Mouse (Mus musculus) myocyte (in vitro differentiated cells): Measurements from ENCODE around the gene Tcf12. TPM values are rescaled to one million over a fixed set of nuclear protein-coding genes. Genes with fewer than 3 reads are reported as not detected.

Experiments
- H3K27me3 ChIP-seq: one replicate; pipeline ENCODE4 v1.6.1; 2011; ENCODE audit not compliant: control insufficient read depth, insufficient read depth, insufficient read length
- H3K36me3 ChIP-seq: one replicate; pipeline ENCODE4 v1.6.1; 2011; ENCODE audit not compliant: control insufficient read depth, insufficient read depth
- H3K4me2 ChIP-seq: one replicate; pipeline ENCODE4 v1.6.1; 2011; ENCODE audit warnings: low read depth, control low read depth
- H3K4me3 ChIP-seq: one replicate; pipeline ENCODE4 v1.5.1; 2011; ENCODE audit warnings: mild to moderate bottlenecking, control low read depth, moderate library complexity
- H3K79me2 ChIP-seq: one replicate; pipeline ENCODE4 v1.6.1; 2011; ENCODE audit not compliant: control insufficient read depth, insufficient read depth
- H3ac ChIP-seq: one replicate; pipeline ENCODE4 v1.6.1; 2011; ENCODE audit not compliant: control insufficient read depth, insufficient read length
- CEBPB ChIP-seq: IDR thresholded peaks from 2 replicates; pipeline ENCODE4 v1.6.1; 2011; ENCODE audit warnings: mild to moderate bottlenecking, moderate library complexity; ENCODE audit not compliant: poor library complexity, insufficient read depth, severe bottlenecking
- E2F4 ChIP-seq: IDR thresholded peaks from one replicate; pipeline ENCODE4 v1.6.1; 2011; ENCODE audit warnings: mild to moderate bottlenecking, control low read depth, moderate library complexity; ENCODE audit not compliant: insufficient read depth
- MAX ChIP-seq: IDR thresholded peaks from one replicate; pipeline ENCODE4 v1.6.1; 2011; ENCODE audit warnings: low read depth, mild to moderate bottlenecking, control low read depth
- MYOD1 ChIP-seq, 3 experiments: IDR thresholded peaks; one replicate each; pipeline ENCODE4 v1.6.1; 2011; ENCODE audit warnings: control low read depth in 2 of 3, low read depth in 2 of 3, mild to moderate bottlenecking in 2 of 3, moderate library complexity in 1 of 3; ENCODE audit not compliant: insufficient read length in 2 of 3, control insufficient read depth in 1 of 3
- MYOG ChIP-seq, 3 experiments: IDR thresholded peaks; one replicate each; pipeline ENCODE4 v1.6.1; 2011; ENCODE audit warnings: control low read depth in 2 of 3, low read depth in 2 of 3, mild to moderate bottlenecking in 2 of 3; ENCODE audit not compliant: insufficient read length in 2 of 3, control insufficient read depth in 1 of 3, insufficient read depth in 1 of 3
- POLR2A ChIP-seq: IDR thresholded peaks from one replicate; pipeline ENCODE4 v1.6.1; 2011; ENCODE audit warnings: low read depth, mild to moderate bottlenecking, control low read depth, moderate library complexity; ENCODE audit not compliant: insufficient read length
- POLR2AphosphoS2 ChIP-seq: IDR thresholded peaks from one replicate; pipeline ENCODE4 v1.6.1; 2011; ENCODE audit warnings: low read depth, control low read depth; ENCODE audit not compliant: insufficient read length
- REST ChIP-seq: IDR thresholded peaks from one replicate; pipeline ENCODE4 v1.6.1; 2011; ENCODE audit warnings: mild to moderate bottlenecking, control low read depth, moderate library complexity; ENCODE audit not compliant: insufficient read depth, insufficient read length
- SRF ChIP-seq: IDR thresholded peaks from one replicate; pipeline ENCODE4 v1.6.1; 2011; ENCODE audit warnings: low read depth; ENCODE audit not compliant: control insufficient read depth, insufficient read length
- TCF12 ChIP-seq: IDR thresholded peaks from one replicate; pipeline ENCODE4 v1.6.1; 2011; ENCODE audit warnings: mild to moderate bottlenecking, control low read depth; ENCODE audit not compliant: poor library complexity, insufficient read depth, severe bottlenecking
- TCF3 ChIP-seq: IDR thresholded peaks from one replicate; pipeline ENCODE4 v1.6.1; 2011; ENCODE audit warnings: low read depth, control low read depth; ENCODE audit not compliant: insufficient read length
- USF1 ChIP-seq: IDR thresholded peaks from one replicate; pipeline ENCODE4 v1.6.1; 2011; ENCODE audit warnings: low read depth, mild to moderate bottlenecking, control low read depth, moderate library complexity
- polyA plus RNA-seq: library from polyadenylated mRNA; unstranded; fragments of >200 nt; fragmentation: generic; extraction: Trizol; gene quantifications from one replicate; pipeline ENCODE4 v1.2.1, GENCODE M21; 2012; ENCODE audit warnings: missing spikeins

Gene Tcf12
- polyA plus RNA-seq, 1 experiment, result 34.6 TPM

- Histone ChIP-seq H3ac (no peak overlapping the region), H3K79me2 (no peaks in the 10 kb centered on the region), H3K4me3 (no peak overlapping the region), H3K36me3 (no peaks in the 10 kb centered on the region), H3K4me2 (no peak overlapping the region), H3K27me3 (no peaks in the 10 kb centered on the region)
- TF ChIP-seq MYOD1 (IDR thresholded peaks at IDR 0.05; ENCODE audit: control insufficient read depth in 1 of 3, insufficient read length in 2 of 3, low read depth in 2 of 3) (peak in 2 of 3 experiments; percentile 15 to 48), TCF12 (no peak), MYOG (IDR thresholded peaks at IDR 0.05; ENCODE audit: control insufficient read depth in 1 of 3, insufficient read depth in 1 of 3, insufficient read length in 2 of 3, low read depth in 2 of 3) (peak in 2 of 3 experiments; percentile 15 to 47), TCF3 (no peak), USF1 (no peak), POLR2A (no peak), POLR2AphosphoS2 (no peak)
These were observed 299.3 kb downstream of the Tcf12 start for GRCm38 (mm10) chr9:71812402-71812801.

GRCm38 (mm10) chr9:71811404-71811803 lies 300.3 kb downstream of the Tcf12 start:
- H3K36me3 ChIP-seq, result no peaks in the 10 kb centered on the region
- H3K27me3 ChIP-seq, result no peaks in the 10 kb centered on the region
- TF ChIP-seq TCF3 (no peak), MYOG (IDR thresholded peaks at IDR 0.05; ENCODE audit: control insufficient read depth in 1 of 3, insufficient read depth in 1 of 3, insufficient read length in 2 of 3, low read depth in 2 of 3) (no peak), MYOD1 (IDR thresholded peaks at IDR 0.05; ENCODE audit: control insufficient read depth in 1 of 3, insufficient read length in 2 of 3, low read depth in 2 of 3) (no peak), TCF12 (no peak), CEBPB (no peak)
- no peak overlapping the region for H3ac ChIP-seq
- no peaks in the 10 kb centered on the region for H3K79me2 ChIP-seq
- H3K4me3 ChIP-seq, result no peak overlapping the region
- H3K4me2 ChIP-seq, result no peak overlapping the region

DNA sequence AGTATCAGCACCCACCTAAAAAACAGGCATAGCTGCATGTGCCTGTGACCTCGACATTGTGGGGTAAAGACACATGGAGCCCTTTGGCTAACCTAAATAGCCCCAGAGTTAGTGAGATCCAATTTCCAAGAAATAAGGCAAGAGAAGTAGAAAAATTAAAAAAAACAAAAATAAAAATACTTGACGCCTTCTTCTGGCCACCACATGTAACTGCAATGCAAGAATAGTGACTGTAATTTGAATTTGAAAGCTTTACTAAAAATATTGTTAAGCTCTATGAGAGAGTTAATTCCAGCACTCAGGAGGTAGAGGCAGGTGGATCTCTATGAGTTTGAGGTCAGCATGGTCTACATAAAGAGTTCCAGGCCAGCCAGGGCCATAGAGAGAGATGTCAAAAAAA lies 300.9 kb downstream of the Tcf12 start:
- TF ChIP-seq POLR2A, result no peak
- no peak for TF ChIP-seq TCF3
- no peak for TF ChIP-seq USF1
- TF ChIP-seq MYOD1 (IDR thresholded peaks at IDR 0.05; ENCODE audit: control insufficient read depth in 1 of 3, insufficient read length in 2 of 3, low read depth in 2 of 3), result no peak
- TF ChIP-seq E2F4, result no peak
- TF ChIP-seq TCF12, result no peak
- TF ChIP-seq MYOG (IDR thresholded peaks at IDR 0.05; ENCODE audit: control insufficient read depth in 1 of 3, insufficient read depth in 1 of 3, insufficient read length in 2 of 3, low read depth in 2 of 3), result no peak
- no peak for TF ChIP-seq CEBPB
- no peak for TF ChIP-seq SRF
- no peak for TF ChIP-seq REST
- TF ChIP-seq MAX, result no peak
- no peak for TF ChIP-seq POLR2AphosphoS2
- Histone ChIP-seq H3ac (no peak overlapping the region), H3K36me3 (no peaks in the 10 kb centered on the region), H3K4me3 (no peak overlapping the region), H3K4me2 (no peak overlapping the region), H3K27me3 (no peaks in the 10 kb centered on the region), H3K79me2 (no peaks in the 10 kb centered on the region)

GRCm38 (mm10) chr9:71808640-71809254 lies 302.9 kb downstream of the Tcf12 start:
- TF ChIP-seq TCF3 (no peak), POLR2AphosphoS2 (no peak), MYOG (IDR thresholded peaks at IDR 0.05; ENCODE audit: control insufficient read depth in 1 of 3, insufficient read depth in 1 of 3, insufficient read length in 2 of 3, low read depth in 2 of 3) (no peak), SRF (no peak), POLR2A (no peak), MYOD1 (IDR thresholded peaks at IDR 0.05; ENCODE audit: control insufficient read depth in 1 of 3, insufficient read length in 2 of 3, low read depth in 2 of 3) (no peak), REST (no peak), CEBPB (no peak), TCF12 (no peak), MAX (no peak), USF1 (no peak), E2F4 (no peak)
- Histone ChIP-seq H3K79me2 (no peaks in the 10 kb centered on the region), H3K4me3 (no peak overlapping the region), H3K36me3 (no peaks in the 10 kb centered on the region), H3ac (no peak overlapping the region), H3K27me3 (no peaks in the 10 kb centered on the region), H3K4me2 (no peak overlapping the region)

GRCm38 (mm10) chr9:71807801-71808200 lies 303.9 kb downstream of the Tcf12 start:
- Histone ChIP-seq H3K79me2 (no peaks in the 10 kb centered on the region), H3K4me3 (no peak overlapping the region), H3K27me3 (no peaks in the 10 kb centered on the region), H3ac (no peak overlapping the region), H3K4me2 (no peak overlapping the region), H3K36me3 (no peaks in the 10 kb centered on the region)
- TF ChIP-seq POLR2AphosphoS2 (no peak), MYOG (IDR thresholded peaks at IDR 0.05; ENCODE audit: control insufficient read depth in 1 of 3, insufficient read depth in 1 of 3, insufficient read length in 2 of 3, low read depth in 2 of 3) (no peak), MAX (no peak), SRF (no peak), TCF3 (no peak), MYOD1 (IDR thresholded peaks at IDR 0.05; ENCODE audit: control insufficient read depth in 1 of 3, insufficient read length in 2 of 3, low read depth in 2 of 3) (no peak), E2F4 (no peak)
